Mouse (Mus musculus) CH12.LX (cell line): ENCODE data around the gene Hist1h4c. TPM values are rescaled to one million over a fixed set of nuclear protein-coding genes. Genes with fewer than 3 reads are reported as not detected.

Experiments
- DNase-seq: peaks from one replicate; pipeline ENCODE4 v3.0.0-alpha.2; 2013; ENCODE audit errors: extremely low read depth
- H3K27ac ChIP-seq: 2 replicates; pipeline ENCODE4 v1.5.1; 2012; ENCODE audit warnings: low read depth, mild to moderate bottlenecking, control low read depth, moderate library complexity; ENCODE audit not compliant: insufficient read depth
- H3K27me3 ChIP-seq: replicated peaks from 2 replicates; pipeline ENCODE3; 2012; ENCODE audit warnings: inconsistent platforms
- H3K36me3 ChIP-seq, 2 experiments: replicated peaks in 1 of 2; 2 replicates each; pipeline versions ENCODE3 to v1.6.1; 2012; ENCODE audit warnings: inconsistent platforms in 1 of 2, low read length in 1 of 2, mild to moderate bottlenecking in 1 of 2, mixed read lengths in 1 of 2, moderate library complexity in 1 of 2; ENCODE audit not compliant: control insufficient read depth in 1 of 2, insufficient read depth in 1 of 2
- H3K4me1 ChIP-seq, 2 experiments: 2 replicates each; pipeline ENCODE4 v1.6.1; 2012; ENCODE audit warnings: inconsistent platforms in 1 of 2, moderate library complexity in 1 of 2; ENCODE audit not compliant: insufficient read depth in 2 of 2, control insufficient read depth in 1 of 2
- H3K4me2 ChIP-seq: 2 replicates; pipeline ENCODE4 v1.6.1; 2012; ENCODE audit warnings: low read depth, mild to moderate bottlenecking, control low read depth; ENCODE audit not compliant: poor library complexity, insufficient read depth, severe bottlenecking
- H3K4me3 ChIP-seq, 3 experiments: fragments of 150-350 bp in 1 of 3; sonication (generic) in 1 of 3; replicated peaks in 1 of 3; 2 replicates each; pipeline versions ENCODE3 to v1.5.1; 2011 to 2012; ENCODE audit warnings: low read depth in 2 of 3, low read length in 2 of 3, mild to moderate bottlenecking in 2 of 3, moderate library complexity in 2 of 3, control low read depth in 1 of 3, improper control_type of control experiment in 1 of 3, inconsistent platforms in 1 of 3, mixed read lengths in 1 of 3; ENCODE audit not compliant: poor library complexity in 1 of 3
- H3K79me2 ChIP-seq: replicated peaks from 2 replicates; pipeline ENCODE4 v1.6.1; 2012; ENCODE audit warnings: mild to moderate bottlenecking, moderate library complexity; ENCODE audit not compliant: control insufficient read depth, poor library complexity, insufficient read depth, severe bottlenecking; ENCODE audit errors: extremely low read depth
- H3K9ac ChIP-seq: 2 replicates; pipeline ENCODE4 v1.6.1; 2012; ENCODE audit warnings: low read depth, mild to moderate bottlenecking, control low read depth, moderate library complexity; ENCODE audit not compliant: insufficient read depth
- H3K9me3 ChIP-seq: replicated peaks from 2 replicates; pipeline ENCODE3; 2012; ENCODE audit warnings: low read length, inconsistent platforms, mixed read lengths
- BHLHE40 ChIP-seq: IDR thresholded peaks from 2 replicates; pipeline ENCODE4 v1.6.1; 2011; ENCODE audit warnings: mild to moderate bottlenecking, low read depth, low read length, improper control_type of control experiment
- CHD1 ChIP-seq: IDR thresholded peaks from 2 replicates; pipeline ENCODE4 v1.6.1; 2012; ENCODE audit warnings: low read depth, low read length, improper control_type of control experiment, inconsistent platforms
- CHD2 ChIP-seq: IDR thresholded peaks from 2 replicates; pipeline ENCODE4 v1.6.1; 2011; ENCODE audit warnings: low read length, improper control_type of control experiment
- E2F4 ChIP-seq: IDR thresholded peaks from 2 replicates; pipeline ENCODE4 v1.6.1; 2011; ENCODE audit warnings: low read depth, low read length, improper control_type of control experiment; ENCODE audit not compliant: insufficient replicate concordance
- ELF1 ChIP-seq: IDR thresholded peaks from 2 replicates; pipeline ENCODE4 v1.6.1; 2014; ENCODE audit warnings: low read depth, mild to moderate bottlenecking, inconsistent platforms, low read length, improper control_type of control experiment
- ETS1 ChIP-seq: conservative IDR thresholded peaks from 2 replicates; pipeline ENCODE4 v1.6.1; 2012; ENCODE audit warnings: low read depth, mild to moderate bottlenecking, inconsistent platforms, low read length, improper control_type of control experiment, moderate library complexity
- JUN ChIP-seq: IDR thresholded peaks from 2 replicates; pipeline ENCODE4 v1.6.1; 2011; ENCODE audit warnings: low read depth, mild to moderate bottlenecking, low read length, improper control_type of control experiment, moderate library complexity; ENCODE audit not compliant: insufficient read depth
- JUND ChIP-seq: conservative IDR thresholded peaks from 2 replicates; pipeline ENCODE4 v1.6.1; 2011; ENCODE audit warnings: low read depth, low read length, improper control_type of control experiment
- KAT2A ChIP-seq: IDR thresholded peaks from 2 replicates; pipeline ENCODE4 v1.6.1; 2012; ENCODE audit warnings: low read length, improper control_type of control experiment, inconsistent platforms; ENCODE audit not compliant: insufficient replicate concordance
- MAFK ChIP-seq: IDR thresholded peaks from 2 replicates; pipeline ENCODE4 v1.6.1; 2011; ENCODE audit warnings: low read length, improper control_type of control experiment; ENCODE audit not compliant: insufficient replicate concordance
- MAX ChIP-seq: IDR thresholded peaks from 2 replicates; pipeline ENCODE4 v1.6.1; 2011; ENCODE audit warnings: low read length, improper control_type of control experiment
- MAZ ChIP-seq: IDR thresholded peaks from 2 replicates; pipeline ENCODE4 v1.6.1; 2012; ENCODE audit warnings: low read depth, mild to moderate bottlenecking, inconsistent platforms, low read length, improper control_type of control experiment, moderate library complexity
- MEF2A ChIP-seq: IDR thresholded peaks from 2 replicates; pipeline ENCODE4 v1.6.1; 2014; ENCODE audit warnings: low read depth, mild to moderate bottlenecking, inconsistent platforms, low read length, improper control_type of control experiment, borderline replicate concordance
- MXI1 ChIP-seq: IDR thresholded peaks from 2 replicates; pipeline ENCODE4 v1.6.1; 2011; ENCODE audit warnings: mild to moderate bottlenecking, low read depth, low read length, improper control_type of control experiment
- MYC ChIP-seq: IDR thresholded peaks from 2 replicates; pipeline ENCODE4 v1.6.1; 2011; ENCODE audit warnings: low read depth, mild to moderate bottlenecking, improper control_type of control experiment, low read length
- SIN3A ChIP-seq: IDR thresholded peaks from 2 replicates; pipeline ENCODE4 v1.6.1; 2012; ENCODE audit warnings: low read length, improper control_type of control experiment, inconsistent platforms
- SMC3 ChIP-seq: IDR thresholded peaks from 2 replicates; pipeline ENCODE4 v1.6.1; 2011; ENCODE audit warnings: low read depth, low read length, improper control_type of control experiment
- UBTF ChIP-seq: IDR thresholded peaks from 2 replicates; pipeline ENCODE4 v1.6.1; 2012; ENCODE audit warnings: low read depth, mild to moderate bottlenecking, inconsistent platforms, low read length, improper control_type of control experiment, moderate library complexity
- USF1 ChIP-seq: IDR thresholded peaks from 2 replicates; pipeline ENCODE4 v1.6.1; 2014; ENCODE audit warnings: low read depth, mild to moderate bottlenecking, inconsistent platforms, low read length, improper control_type of control experiment
- USF2 ChIP-seq: conservative IDR thresholded peaks from 2 replicates; pipeline ENCODE4 v1.6.1; 2011; ENCODE audit warnings: low read depth, low read length, improper control_type of control experiment
- ZC3H11A ChIP-seq: IDR thresholded peaks from 2 replicates; pipeline ENCODE4 v1.6.1; 2012; ENCODE audit warnings: low read depth, mild to moderate bottlenecking, inconsistent platforms, low read length, improper control_type of control experiment
- ZKSCAN1 ChIP-seq: IDR thresholded peaks from 2 replicates; pipeline ENCODE4 v1.6.1; 2012; ENCODE audit warnings: low read depth, inconsistent platforms, low read length, improper control_type of control experiment, borderline replicate concordance
- ZNF384 ChIP-seq: IDR thresholded peaks from 2 replicates; pipeline ENCODE4 v1.6.1; 2012; ENCODE audit warnings: low read depth, low read length, improper control_type of control experiment, inconsistent platforms
- dilution Hi-C: fragments of 300-500 bp; cut with MboI; formaldehyde crosslinking; loops from 2 replicates; pipeline ENCODE4 v1.14.3; 2020; ENCODE audit warnings: low sequenced_read_pairs; ENCODE audit not compliant: extremely low pct_unique_long_range_greater_than_20kb, extremely low pct_ligation_motif_present
- in situ Hi-C: fragments of 300-500 bp; cut with MboI; formaldehyde crosslinking; loops from 3 replicates; pipeline ENCODE4 v1.14.3; 2019; ENCODE audit warnings: low sequenced_read_pairs, low pct_ligation_motif_present, low pct_unique_long_range_greater_than_20kb, mixed read lengths
- polyA plus RNA-seq: library from polyadenylated mRNA; unstranded; fragments of >175 nt; gene quantifications from 2 replicates; pipeline ENCODE4 v1.2.1, GENCODE M21; 2012; ENCODE audit warnings: low read depth; ENCODE audit not compliant: insufficient read length
- total RNA-seq, 2 experiments: library from RNA; depleted of rRNA; stranded (reverse); fragments of 300-350 nt in 1 of 2; fragments of >200 nt in 1 of 2; gene quantifications; 2 replicates each; pipeline ENCODE4 v1.2.3; 2012 to 2014

The Hist1h4c gene
- total and polyA plus RNA-seq, 3 experiments, result 1.2 to 1,374 (median 6.9) TPM

GRCm38 (mm10) chr13:23694956-23695355, 3.3 kb downstream of the Hist1h4c start:
- Histone ChIP-seq H3K27ac (no peak overlapping the region), H3K9ac (no peak overlapping the region), H3K4me3 (no peak overlapping the region), H3K4me2 (no peak overlapping the region), H3K36me3 (no peaks in the 10 kb centered on the region), H3K27me3 (no peaks in the 10 kb centered on the region), H3K79me2 (no peaks in the 10 kb centered on the region), H3K4me1 (peaks cover 0 to 23% of the 10 kb centered on the region in 2 experiments; a peak in 2 of 4 replicates), H3K9me3 (no peaks in the 10 kb centered on the region)
- no peak for TF ChIP-seq ZKSCAN1
- no peak for TF ChIP-seq CHD1
- no peak for TF ChIP-seq SMC3
- TF ChIP-seq USF1, result no peak
- TF ChIP-seq UBTF, result no peak
- TF ChIP-seq MXI1, result no peak
- no peak for TF ChIP-seq E2F4
- no peak for TF ChIP-seq ETS1
- no peak for TF ChIP-seq JUN
- no peak for TF ChIP-seq MAFK
- TF ChIP-seq BHLHE40, result no peak
- no peak for TF ChIP-seq MEF2A
- no peak for TF ChIP-seq ZNF384
- no peak for TF ChIP-seq SIN3A
- no peak for TF ChIP-seq CHD2
- no peak for TF ChIP-seq ELF1
- TF ChIP-seq ZC3H11A, result no peak
- no peak for TF ChIP-seq MYC
- DNase-seq, result no peak
- dilution Hi-C loops (loop anchor here (10.0 kb wide), 1 partner anchor 50 kb away; the partner anchor contains the start of genes Hist1h2bb and Hist1h3c), in situ Hi-C loops (no loop called here)

- H3K4me3 ChIP-seq, result no peak overlapping the region
- TF ChIP-seq JUND, result no peak
- no peak for TF ChIP-seq KAT2A
- no peak for TF ChIP-seq MAX
- TF ChIP-seq ZNF384, result no peak
- TF ChIP-seq JUN, result no peak
- no peak for TF ChIP-seq BHLHE40
- TF ChIP-seq CHD2, result no peak
- no peak for TF ChIP-seq SMC3
- no peak for TF ChIP-seq UBTF
- no peak for TF ChIP-seq ZKSCAN1
- no peak for TF ChIP-seq MYC
- no peak for TF ChIP-seq USF2
- no peak for TF ChIP-seq MAZ
These were observed 4.3 kb downstream of the Hist1h4c start for GRCm38 (mm10) chr13:23693856-23694440.

More at GRCm38 (mm10) chr13:23693856-23694440, 4.3 kb downstream of the Hist1h4c start:
- dilution Hi-C loops (loop anchor here (10.0 kb wide), 1 partner anchor 51 kb away; the partner anchor contains the start of genes Hist1h2bb and Hist1h3c), in situ Hi-C loops (no loop called here)
- no peaks in the 10 kb centered on the region for H3K9me3 ChIP-seq
- H3K27me3 ChIP-seq, result no peaks in the 10 kb centered on the region
- no peak overlapping the region for H3K27ac ChIP-seq
- H3K36me3 ChIP-seq, result no peaks in the 10 kb centered on the region
- DNase-seq, result no peak
- H3K9ac ChIP-seq, result no peak overlapping the region
- H3K4me1 ChIP-seq, result peaks cover 4 to 23% of the 10 kb centered on the region in 2 experiments; a peak in 3 of 4 replicates
- H3K4me2 ChIP-seq, result no peak overlapping the region
- no peaks in the 10 kb centered on the region for H3K79me2 ChIP-seq
